Mouse (Mus musculus) C2C12 (cell line): ENCODE measurements around the gene Trip13. TPM values are rescaled to one million over a fixed set of nuclear protein-coding genes. Genes with fewer than 3 reads are reported as not detected.

Experiments
- H3K27me3 ChIP-seq: one replicate; pipeline ENCODE4 v1.6.1; 2011; ENCODE audit not compliant: control insufficient read depth, insufficient read depth, insufficient read length
- H3K36me3 ChIP-seq: one replicate; pipeline ENCODE4 v1.6.1; 2011; ENCODE audit not compliant: control insufficient read depth, insufficient read depth
- H3K4me3 ChIP-seq: one replicate; pipeline ENCODE4 v1.5.1; 2011; ENCODE audit warnings: mild to moderate bottlenecking, control low read depth; ENCODE audit not compliant: poor library complexity, insufficient read depth, severe bottlenecking
- H3K79me2 ChIP-seq: one replicate; pipeline ENCODE4 v1.6.1; 2011; ENCODE audit not compliant: control insufficient read depth, insufficient read depth
- H3K79me3 ChIP-seq: one replicate; pipeline ENCODE4 v1.6.1; 2011; ENCODE audit warnings: low read depth, control low read depth
- H3ac ChIP-seq: one replicate; pipeline ENCODE3; 2011; ENCODE audit warnings: low read depth; ENCODE audit not compliant: control insufficient read depth, insufficient read length
- CEBPB ChIP-seq: IDR thresholded peaks from one replicate; pipeline ENCODE4 v1.6.1; 2011; ENCODE audit warnings: low read depth, mild to moderate bottlenecking, control low read depth, moderate library complexity
- CTCF ChIP-seq: IDR thresholded peaks from one replicate; pipeline ENCODE4 v1.5.1; 2011; ENCODE audit not compliant: control insufficient read depth, insufficient read depth, insufficient read length
- FOSL1 ChIP-seq: IDR thresholded peaks from one replicate; pipeline ENCODE4 v1.8.0; 2011; ENCODE audit warnings: mild to moderate bottlenecking, low read length; ENCODE audit not compliant: poor library complexity, insufficient read depth, severe bottlenecking
- MAX ChIP-seq: IDR thresholded peaks from one replicate; pipeline ENCODE4 v1.6.1; 2011; ENCODE audit warnings: mild to moderate bottlenecking, control low read depth
- MYOD1 ChIP-seq: IDR thresholded peaks from one replicate; pipeline ENCODE4 v1.6.1; 2011; ENCODE audit warnings: low read depth; ENCODE audit not compliant: control insufficient read depth, insufficient read length
- MYOG ChIP-seq: IDR thresholded peaks from one replicate; pipeline ENCODE4 v1.6.1; 2011; ENCODE audit not compliant: control insufficient read depth, insufficient read length; ENCODE audit errors: extremely low read depth
- USF1 ChIP-seq: IDR thresholded peaks from one replicate; pipeline ENCODE4 v1.6.1; 2011; ENCODE audit warnings: low read depth, mild to moderate bottlenecking, control low read depth, moderate library complexity
- microRNA-seq: library from miRNA; unstranded; fragments of <30 nt; microRNA quantifications from one replicate; pipeline ENCODE4, GENCODE M21; 2019; ENCODE audit warnings: borderline microRNAs expressed
- polyA plus RNA-seq: library from polyadenylated mRNA; unstranded; fragments of >200 nt; fragmentation: generic; extraction: Trizol; gene quantifications from one replicate; pipeline ENCODE4 v1.2.1, GENCODE M21; 2012; ENCODE audit warnings: missing spikeins

The Trip13 gene
- polyA plus RNA-seq, 1 experiment: 17.5 TPM

DNA sequence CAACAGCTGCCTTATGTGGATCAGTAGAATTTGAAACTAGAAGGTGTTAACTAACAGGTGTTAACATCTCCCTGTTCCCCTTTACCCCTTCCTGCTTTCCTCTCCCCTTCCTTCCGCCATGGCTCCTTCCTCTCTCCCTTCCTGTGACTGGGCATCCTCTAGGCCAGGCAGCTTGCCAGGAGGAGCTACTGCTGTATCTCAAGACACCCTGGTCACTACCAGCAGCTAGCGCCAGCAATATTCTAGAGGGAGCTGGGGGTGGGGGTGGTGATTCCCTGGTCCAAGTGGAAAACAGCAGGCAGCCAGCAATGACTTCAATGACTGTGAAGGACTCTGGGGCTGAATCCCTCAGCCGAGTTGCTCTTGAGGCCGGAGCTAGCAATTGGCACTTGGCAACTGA, 51.9 kb downstream of the Trip13 start:
- H3K79me2 ChIP-seq: no peaks in the 10 kb centered on the region
- no peak overlapping the region for H3K4me3 ChIP-seq
- no peaks in the 10 kb centered on the region for H3K27me3 ChIP-seq
- no peaks in the 10 kb centered on the region for H3K36me3 ChIP-seq
- H3ac ChIP-seq: no peak overlapping the region
- H3K79me3 ChIP-seq: no peaks in the 10 kb centered on the region
- TF ChIP-seq MAX (no peak), MYOG (no peak), CTCF (no peak), MYOD1 (no peak), CEBPB (no peak), FOSL1 (no peak), USF1 (no peak)

DNA sequence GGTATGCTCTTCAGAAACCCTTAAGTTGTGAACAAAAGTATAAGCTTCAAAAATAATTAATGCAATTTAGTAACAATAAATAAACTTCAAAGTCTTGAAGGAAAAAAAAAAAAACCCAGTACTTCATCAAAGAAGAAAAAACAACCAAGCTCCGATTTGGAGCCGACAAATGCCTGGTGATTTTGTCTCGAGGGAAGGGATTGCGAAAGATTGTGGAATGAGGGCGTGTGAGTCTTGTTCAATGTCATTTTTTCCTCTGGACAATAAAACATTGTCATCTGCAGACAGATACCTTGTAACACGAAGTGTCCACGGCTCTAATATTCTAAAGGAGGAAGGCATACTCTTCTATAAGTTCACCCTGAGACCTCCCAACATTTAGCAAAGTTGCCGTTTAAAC, 56.2 kb downstream of the Trip13 start:
- H3K36me3 ChIP-seq: no peaks in the 10 kb centered on the region
- H3K79me2 ChIP-seq: no peaks in the 10 kb centered on the region
- no peak overlapping the region for H3ac ChIP-seq
- no peaks in the 10 kb centered on the region for H3K79me3 ChIP-seq
- no peak for TF ChIP-seq USF1
- peak; percentile 72 for TF ChIP-seq CEBPB
- H3K4me3 ChIP-seq: no peak overlapping the region
- no peaks in the 10 kb centered on the region for H3K27me3 ChIP-seq

DNA sequence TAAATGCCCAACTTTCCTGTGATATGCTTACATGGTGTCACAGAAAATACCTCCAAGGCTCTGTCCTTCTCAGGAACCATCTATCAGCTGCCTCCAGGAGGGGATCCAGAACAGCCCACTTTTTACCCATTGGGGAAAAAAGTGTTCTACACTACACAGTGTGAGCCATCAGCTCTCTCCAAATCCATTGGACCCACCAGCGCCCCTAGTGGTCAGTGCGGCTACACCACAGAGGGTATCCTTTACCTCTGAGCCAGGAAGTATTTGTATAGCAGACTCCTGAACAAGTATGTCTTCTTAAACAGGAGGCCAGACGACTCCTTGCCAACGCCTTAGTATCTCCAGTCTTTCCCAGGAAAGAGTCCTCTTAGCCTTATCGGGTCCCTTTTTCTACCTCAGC, 57.8 kb downstream of the Trip13 start:
- Histone ChIP-seq H3ac (no peak overlapping the region), H3K27me3 (no peaks in the 10 kb centered on the region), H3K4me3 (no peak overlapping the region), H3K36me3 (no peaks in the 10 kb centered on the region), H3K79me2 (no peaks in the 10 kb centered on the region), H3K79me3 (no peaks in the 10 kb centered on the region)
- TF ChIP-seq MYOG (no peak), CTCF (peak; percentile 23)

DNA sequence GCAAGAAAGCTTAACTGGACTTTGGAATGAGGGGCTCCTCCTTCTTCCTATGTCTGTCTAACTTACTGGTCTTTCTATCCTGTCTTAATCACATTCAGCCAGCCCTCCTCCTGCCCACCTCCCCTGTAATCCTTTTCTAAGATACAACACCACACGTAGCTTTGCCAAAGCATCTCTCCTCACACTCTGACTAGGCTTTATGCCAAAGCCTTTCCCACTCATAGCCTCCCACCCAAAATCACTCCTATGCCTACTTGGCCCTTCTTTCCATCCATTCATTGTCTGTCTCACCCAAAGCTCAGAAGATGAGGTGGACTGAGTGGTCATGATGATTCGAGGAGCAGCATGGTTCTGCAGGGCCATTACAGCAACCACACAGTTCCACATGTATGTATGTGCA, 65.4 kb downstream of the Trip13 start:
- Histone ChIP-seq H3K27me3 (no peaks in the 10 kb centered on the region), H3K4me3 (no peak overlapping the region), H3K79me3 (no peaks in the 10 kb centered on the region), H3ac (no peak overlapping the region), H3K79me2 (no peaks in the 10 kb centered on the region), H3K36me3 (no peaks in the 10 kb centered on the region)
- no peak for TF ChIP-seq MYOD1
- TF ChIP-seq MYOG: no peak
- no peak for TF ChIP-seq CTCF
- TF ChIP-seq MAX: no peak
- no peak for TF ChIP-seq FOSL1
- no peak for TF ChIP-seq USF1
- TF ChIP-seq CEBPB: no peak

Small RNA genes lying within 50 kb of the gene (microRNA-seq; reads per million reads assigned to microRNA genes)
- not detected for gene Gm25197

Other genes starting within 250 kb of the Trip13 start
- not detected for gene Slc6a19, start 232.9 kb downstream of the Trip13 start, polyA plus RNA-seq
- 28.7 TPM for gene Slc12a7, start 204.7 kb downstream of the Trip13 start, polyA plus RNA-seq
- gene Nkd2, start 90.2 kb downstream of the Trip13 start, polyA plus RNA-seq: 0.04 TPM
- 22.7 TPM for gene Brd9, start within 50 bp of the Trip13 start, polyA plus RNA-seq
- not detected for gene Zdhhc11, start 26.1 kb upstream of the Trip13 start, polyA plus RNA-seq
- gene Tppp, start 71.6 kb upstream of the Trip13 start, polyA plus RNA-seq: 0.02 TPM
- gene Cep72, start 124.5 kb upstream of the Trip13 start, polyA plus RNA-seq: 2.2 TPM
- gene Slc9a3, start 183.7 kb upstream of the Trip13 start, polyA plus RNA-seq: 0.01 TPM